Mouse (Mus musculus): ENCODE measurements around the gene Olfr547.
"Not testable (repeated sequence)": the region's sequence is repeated elsewhere in the genome, so short reads cannot be mapped to it uniquely, and the experiment has no call there.

Olfr547 gene

DNA sequence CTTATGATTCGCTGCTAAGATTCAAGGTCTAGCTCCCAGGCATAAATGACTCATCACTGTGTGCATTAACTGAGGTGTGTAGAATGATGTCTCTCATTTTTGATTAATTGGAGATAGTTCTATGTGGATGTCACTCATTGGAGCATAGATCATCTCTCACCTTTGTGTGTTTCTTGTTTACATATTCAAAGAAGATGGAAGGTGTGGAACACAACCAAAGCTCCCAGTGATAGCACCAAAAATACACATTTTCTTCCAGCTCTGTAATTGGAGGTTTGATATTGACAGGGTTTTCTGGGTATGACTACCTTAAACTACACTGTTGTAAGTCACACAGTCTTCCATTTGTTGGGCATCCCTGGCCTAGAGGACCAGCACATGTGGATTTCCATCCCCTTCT, at the start of gene Olfr547:
Gene Olfr547, plus strand, starts transcription at position 301 of the 400 bp plus-strand sequence.
- DNase-seq (ENCODE audit: low spot score): no peak

DNA sequence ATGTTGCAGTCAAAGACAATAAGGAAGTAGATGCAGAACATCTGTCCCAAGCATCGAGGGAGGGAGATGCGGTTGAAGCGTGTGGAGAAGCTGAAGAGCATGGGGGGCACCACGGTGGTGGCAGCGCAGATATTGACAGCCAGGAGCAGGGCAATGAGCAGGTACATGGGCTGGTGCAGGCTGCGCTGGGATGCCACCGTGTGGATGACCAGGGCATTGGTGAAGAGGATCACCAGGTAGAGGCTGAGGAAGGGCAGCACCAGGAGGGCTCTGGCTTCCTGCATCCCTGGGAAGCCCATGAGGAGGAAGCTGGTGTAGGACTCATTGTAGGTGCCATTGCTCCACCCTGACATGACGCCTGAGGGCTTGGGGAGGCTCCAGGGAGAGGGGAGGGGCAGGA, 49.8 kb upstream of the Olfr547 start:
- not testable (repeated sequence) for DNase-seq (ENCODE audit: low spot score)

DNA sequence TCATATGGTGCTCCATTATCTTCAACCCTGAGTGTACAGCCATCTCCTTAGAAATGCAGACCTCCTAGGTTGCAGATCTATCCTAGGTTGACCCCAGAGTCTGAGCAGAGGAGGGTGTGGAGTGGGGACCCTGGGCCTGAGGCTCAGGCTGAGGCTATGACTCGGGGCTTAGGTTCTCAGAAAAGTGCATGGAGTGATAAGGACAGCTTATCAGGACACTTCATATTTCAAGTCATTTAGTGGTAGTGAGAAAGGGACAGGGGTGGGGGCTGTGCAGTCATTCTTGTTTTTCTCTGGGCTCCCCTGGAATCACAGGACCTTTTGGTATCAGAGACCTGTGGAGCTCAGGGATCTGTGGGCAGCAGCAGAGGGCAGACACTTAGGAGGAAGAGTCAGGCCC, 48.4 kb upstream of the Olfr547 start:
- DNase-seq (ENCODE audit: low spot score): no peak

DNA sequence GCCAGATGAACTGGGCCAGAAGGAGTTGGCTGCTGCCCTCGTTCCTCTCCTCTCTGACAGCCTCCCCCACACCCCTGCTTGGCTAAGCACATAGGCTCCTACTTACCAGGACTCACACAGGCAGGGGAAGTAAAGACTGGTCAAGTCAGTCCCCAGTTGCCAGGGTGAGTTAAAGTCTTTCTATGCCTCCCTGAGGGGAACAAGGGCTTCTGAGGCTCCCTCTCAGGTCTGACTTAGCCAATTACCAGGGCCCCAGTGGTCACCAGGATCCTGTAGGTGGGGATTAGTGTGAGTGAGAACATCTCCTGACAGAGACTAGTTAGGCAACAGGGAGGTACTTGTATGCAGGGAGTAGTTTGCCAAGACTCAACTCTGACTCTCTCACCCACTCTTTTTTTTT, 46.4 kb upstream of the Olfr547 start, which contains the start of gene Olfr544:
Gene Olfr544, minus strand, starts transcription at position 153 of the 400 bp plus-strand sequence.
- DNase-seq (ENCODE audit: low spot score): no peak

DNA sequence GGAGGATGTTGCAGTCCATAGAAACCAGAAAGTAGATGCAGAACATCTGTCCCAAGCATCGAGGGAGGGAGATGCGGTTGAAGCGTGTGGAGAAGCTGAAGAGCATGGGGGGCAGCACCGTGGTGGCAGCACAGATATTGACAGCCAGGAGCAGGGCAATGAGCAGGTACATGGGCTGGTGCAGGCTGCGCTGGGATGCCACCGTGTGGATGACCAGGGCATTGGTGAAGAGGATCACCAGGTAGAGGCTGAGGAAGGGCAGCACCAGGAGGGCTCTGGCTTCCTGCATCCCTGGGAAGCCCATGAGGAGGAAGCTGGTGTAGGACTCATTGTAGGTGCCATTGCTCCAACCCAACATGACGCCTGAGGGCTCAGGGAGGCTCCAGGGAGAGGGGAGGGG, 40.1 kb upstream of the Olfr547 start:
- DNase-seq (ENCODE audit: low spot score): not testable (repeated sequence)

DNA sequence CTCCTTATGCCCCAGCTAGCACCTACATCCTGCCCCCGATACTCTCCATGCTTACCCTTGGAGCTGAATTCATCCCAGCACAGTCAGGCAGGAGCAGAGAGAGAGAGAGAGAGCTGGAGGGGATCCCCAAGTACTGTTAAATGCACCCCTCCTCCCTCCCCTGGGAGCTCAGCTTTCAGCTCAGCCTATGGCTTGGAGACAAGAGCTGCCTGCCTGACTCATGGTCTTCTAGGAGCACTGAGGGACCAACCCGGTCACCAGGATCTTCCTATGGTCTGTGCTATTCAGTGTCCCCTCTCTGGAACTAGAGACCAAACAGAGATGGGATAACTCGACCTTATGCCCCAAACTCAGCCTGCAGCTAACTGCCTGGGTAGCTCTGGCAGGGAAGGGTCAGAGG, 35.1 kb upstream of the Olfr547 start, which contains the start of gene Olfr545:
Gene Olfr545, minus strand, starts transcription at position 101 of the 400 bp plus-strand sequence.
- no peak for DNase-seq (ENCODE audit: low spot score)

DNA sequence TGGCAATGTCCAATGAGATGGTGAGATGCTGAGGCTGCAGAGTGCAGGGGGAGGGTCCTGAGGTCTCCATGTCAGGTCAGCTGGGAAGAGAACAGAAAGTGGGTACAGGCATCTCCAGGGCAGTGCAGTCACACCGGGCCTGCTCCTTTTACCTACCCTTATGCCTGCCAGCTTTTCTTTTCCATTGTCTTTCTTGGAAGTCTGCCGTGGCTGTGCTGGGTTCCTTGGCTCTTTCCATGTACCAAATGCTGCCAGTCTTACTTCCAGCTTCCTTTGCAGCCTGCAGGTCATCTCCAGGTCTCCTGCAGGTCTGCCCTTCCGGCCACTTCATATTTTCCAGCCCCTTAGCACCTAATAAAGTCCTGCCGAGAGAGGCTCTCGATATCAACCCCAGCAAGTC, 32.6 kb upstream of the Olfr547 start:
- no peak for DNase-seq (ENCODE audit: low spot score)

DNA sequence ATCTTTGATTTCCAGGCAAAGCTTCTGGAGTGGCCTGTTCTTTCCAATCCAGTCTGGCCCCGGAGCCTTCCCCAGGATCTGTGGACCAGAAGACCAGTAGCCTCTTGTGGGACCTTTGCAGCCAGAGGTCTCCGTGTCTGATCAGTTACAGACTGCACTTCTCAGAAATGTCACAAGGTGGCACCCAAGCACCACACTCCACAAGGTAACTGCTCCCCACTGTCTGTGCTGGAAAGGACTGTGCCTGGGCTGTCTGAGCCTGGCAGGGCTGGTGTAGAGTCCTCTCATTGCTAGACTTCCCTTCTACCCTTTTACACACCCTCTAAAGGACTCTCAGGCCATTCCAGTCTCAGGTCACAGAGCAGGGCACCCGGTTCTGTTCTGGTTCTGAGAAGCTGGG, 27.7 kb upstream of the Olfr547 start:
- DNase-seq (ENCODE audit: low spot score): peak; percentile 56

DNA sequence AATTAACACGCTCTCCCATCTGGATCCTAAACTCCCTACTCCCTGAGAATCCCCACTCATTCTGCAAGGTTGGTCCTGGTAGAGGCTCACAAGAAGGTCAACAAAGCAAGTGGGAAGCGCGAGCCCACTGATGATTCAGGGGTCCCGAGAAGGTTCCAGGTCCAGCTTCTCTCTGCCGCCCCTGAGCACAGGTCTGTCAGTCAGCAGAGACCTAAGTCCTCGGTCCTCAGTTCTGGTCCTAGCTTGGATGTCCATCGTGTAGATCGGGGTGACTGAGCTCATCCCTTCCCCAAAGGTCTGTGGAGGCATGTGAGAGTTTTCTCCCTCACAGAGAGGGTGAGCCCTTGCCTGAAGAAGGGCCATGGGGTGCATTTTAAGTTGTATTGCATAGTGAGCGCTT, 26.5 kb upstream of the Olfr547 start:
- DNase-seq (ENCODE audit: low spot score): no peak

DNA sequence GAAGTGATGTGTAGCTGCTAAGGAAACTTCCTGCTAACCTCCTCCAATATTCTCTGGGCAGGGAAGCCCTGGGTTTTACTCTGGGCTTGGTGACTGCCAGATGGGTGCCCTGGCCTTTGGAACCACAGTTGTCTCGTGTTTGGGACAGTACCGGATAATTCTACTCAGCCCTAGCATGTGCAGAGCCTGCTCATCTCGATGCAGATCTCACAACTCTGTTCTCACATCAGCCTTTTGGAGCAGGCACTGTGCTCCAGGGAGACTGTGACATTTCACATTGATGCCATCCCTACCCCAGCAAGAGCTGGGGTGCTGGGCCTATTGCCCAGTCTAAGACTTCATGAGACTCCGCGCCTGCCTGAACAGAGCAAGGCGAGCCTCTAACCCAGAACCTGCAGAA, 25.9 kb upstream of the Olfr547 start:
- DNase-seq (ENCODE audit: low spot score): no peak

DNA sequence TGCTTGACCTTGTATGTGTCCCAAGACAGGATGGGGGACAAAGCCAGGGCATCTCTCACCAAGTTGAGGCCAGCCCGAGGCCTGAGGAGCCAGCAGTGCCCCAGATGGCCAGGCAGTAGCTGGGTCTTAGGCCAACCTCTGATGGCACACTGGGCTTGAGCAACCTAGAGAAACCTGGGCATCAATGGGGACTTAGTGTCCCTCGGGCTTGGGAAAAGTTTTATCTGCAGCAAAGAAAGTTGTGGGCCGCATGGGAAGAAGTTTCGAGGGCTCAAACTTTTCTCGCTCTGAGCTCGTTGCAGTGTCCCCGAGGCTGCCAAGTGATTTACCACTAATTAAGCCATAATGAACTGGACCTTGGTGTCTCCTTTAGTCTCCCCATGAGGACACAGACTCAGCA, 24.8 kb upstream of the Olfr547 start:
- no peak for DNase-seq (ENCODE audit: low spot score)

DNA sequence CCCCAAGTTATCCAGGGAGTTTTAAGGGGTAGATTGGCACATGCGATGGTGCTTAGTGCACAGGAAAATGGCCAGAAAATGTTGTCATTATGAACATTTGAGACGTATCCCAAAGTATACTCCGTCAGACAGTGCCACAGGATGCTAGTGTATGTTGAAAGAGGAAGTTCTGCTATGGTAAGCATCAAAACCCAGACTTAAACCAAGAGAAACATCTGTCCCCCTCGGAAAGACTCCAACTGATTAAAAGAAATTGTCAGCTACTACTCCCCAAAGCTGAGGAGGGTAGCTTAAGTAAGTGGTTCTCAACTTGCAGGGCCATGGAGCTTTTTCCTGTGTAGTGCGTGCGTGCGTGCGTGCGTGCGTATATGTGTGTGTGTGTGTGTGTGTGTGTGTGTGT, 22.6 kb upstream of the Olfr547 start:
- DNase-seq (ENCODE audit: low spot score): no peak

DNA sequence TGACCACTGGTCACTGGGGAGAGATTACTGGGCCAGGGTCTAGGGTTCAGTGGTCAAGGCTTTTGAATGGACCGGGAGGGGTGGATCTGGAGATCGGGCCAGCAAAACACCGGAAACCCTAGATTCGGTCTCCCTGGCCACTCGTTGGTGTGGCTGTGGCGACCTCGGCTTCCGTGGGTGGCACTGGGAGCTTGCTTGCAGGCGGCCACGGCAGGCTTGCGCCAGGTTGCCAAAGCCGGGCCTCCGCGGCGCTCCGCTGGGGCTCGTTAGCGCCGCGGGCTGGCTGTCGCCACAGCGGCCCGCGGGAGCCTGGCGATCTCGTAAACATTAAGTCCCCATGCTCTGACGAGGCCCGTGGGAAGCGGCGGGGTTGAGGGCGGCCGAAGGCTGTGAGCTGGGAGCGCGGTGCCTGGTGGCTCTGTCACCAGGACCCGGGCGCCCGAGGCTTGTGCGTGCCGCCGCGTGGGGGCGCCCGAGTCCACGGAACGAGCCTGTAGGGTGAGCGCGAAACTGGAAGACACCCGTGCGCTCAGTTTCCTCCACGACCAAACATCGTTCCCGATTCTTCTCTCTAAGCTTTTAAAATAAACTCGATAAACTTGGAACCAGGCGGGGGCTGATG, 21.6 kb upstream of the Olfr547 start:
- DNase-seq (ENCODE audit: low spot score): peak; percentile 66

DNA sequence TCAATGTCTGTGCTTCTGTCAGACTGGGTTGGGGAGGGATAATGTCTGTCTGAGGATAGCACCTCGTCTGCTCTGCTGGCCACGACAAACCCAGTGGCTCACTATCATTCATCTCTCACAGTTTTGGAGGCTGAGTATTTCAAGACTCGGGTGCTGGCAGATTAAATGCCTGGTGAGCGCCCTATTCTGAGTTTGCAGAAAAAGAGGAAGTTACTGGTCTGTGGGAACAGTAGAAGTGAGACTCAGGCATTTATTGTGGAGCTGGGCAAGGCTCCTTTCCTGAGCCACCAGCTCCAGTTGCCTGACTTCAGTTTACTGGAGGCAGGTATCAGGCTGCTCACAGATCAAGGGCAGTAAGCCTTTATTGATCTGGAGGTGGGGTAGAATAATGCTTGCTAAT, 20.4 kb upstream of the Olfr547 start:
- DNase-seq (ENCODE audit: low spot score): no peak

DNA sequence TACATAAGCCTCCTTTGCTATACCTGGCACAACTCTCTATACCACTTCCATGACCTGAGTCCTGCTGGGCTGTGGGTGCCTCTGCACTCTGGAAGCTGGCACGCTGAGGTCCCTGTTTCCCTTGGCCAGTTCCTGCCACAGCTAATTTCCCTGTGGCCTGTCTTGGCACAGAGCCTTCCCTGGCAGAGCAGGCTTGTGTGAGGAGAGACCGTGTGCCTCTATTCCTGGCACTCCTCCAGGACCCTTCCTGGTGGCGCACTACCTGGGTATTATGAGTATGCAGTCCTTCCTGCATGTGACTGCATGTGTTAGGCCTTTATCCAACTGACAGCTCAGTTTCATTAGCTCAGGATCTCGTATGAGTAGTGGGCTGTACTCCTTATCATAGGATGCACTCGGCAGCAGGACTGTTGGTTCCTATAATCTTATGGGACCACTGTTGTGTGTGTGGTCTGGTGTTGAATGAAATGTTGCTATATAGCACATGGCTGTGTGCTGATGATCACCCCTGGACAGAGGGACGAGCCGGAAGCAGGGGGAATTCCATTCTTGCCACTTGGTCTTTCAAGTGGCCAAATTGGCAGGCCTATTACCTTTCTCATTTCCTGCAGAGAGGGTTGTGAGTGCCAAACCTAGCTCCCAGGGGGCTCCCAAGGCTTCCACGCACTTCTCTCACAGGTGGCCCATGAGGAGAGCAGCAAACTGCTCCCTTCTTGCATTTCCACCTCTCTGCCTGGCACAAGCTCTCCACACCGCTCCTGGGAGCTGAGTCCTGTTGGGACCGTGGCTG, 18.1 kb upstream of the Olfr547 start:
- no peak for DNase-seq (ENCODE audit: low spot score)

DNA sequence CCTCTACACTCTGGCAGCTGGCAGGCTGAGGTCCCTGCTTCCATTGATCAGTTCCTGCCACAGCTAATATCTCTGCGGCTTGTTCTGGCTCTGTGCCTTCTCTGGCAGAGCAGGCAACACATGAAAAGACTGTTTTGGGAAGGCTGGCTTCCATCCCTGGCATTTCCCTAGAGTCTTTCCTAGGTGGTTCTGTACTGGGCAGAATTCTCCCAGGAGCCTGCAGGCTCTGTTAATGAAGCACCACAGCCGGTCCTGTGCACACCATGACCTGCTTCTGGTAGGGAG, 17.6 kb upstream of the Olfr547 start:
- DNase-seq (ENCODE audit: low spot score): no peak

DNA sequence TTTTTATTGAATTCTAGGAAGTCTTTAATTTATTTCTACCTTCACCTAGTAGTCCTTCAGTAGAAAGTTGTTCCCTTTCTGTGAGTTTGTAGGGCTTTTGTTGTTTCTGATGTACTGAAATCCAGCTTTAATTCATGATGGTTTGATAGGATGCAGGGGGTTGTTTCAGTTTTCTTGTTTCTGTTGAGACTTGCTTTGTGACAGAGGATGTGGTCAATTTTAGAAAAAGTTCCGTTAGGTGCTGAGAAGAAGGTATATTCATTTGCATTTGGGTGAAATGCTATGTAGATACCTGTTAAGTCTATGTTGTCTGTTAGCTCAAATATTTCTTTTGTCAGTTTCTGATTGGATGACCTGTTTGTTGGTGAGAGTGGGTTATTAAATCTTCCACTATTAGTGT, 5.5 kb upstream of the Olfr547 start:
- DNase-seq (ENCODE audit: low spot score): no peak

DNA sequence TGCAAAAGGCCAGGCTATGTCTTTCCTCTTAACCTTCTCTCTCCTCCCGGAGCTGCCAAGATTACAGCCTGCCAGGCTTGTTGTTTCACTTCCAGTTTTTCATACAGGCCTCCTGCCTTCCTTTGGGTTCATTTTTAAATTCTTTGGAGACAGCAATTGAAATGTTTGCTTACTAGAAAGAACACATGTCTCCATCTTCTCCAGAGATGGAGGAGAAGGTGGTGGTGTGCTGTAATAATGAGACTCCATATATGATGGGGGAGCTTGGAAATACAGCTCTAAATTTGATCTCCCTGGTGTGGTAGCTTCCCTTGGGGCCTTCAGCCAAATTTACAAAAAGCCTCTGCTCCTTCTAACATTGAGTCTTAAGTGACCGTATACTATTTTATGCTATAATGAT, 6.0 kb downstream of the Olfr547 start, which contains the start of gene Olfr548-ps1:
Gene Olfr548-ps1, plus strand, starts transcription at position 301 of the 400 bp plus-strand sequence.
- DNase-seq (ENCODE audit: low spot score): no peak

DNA sequence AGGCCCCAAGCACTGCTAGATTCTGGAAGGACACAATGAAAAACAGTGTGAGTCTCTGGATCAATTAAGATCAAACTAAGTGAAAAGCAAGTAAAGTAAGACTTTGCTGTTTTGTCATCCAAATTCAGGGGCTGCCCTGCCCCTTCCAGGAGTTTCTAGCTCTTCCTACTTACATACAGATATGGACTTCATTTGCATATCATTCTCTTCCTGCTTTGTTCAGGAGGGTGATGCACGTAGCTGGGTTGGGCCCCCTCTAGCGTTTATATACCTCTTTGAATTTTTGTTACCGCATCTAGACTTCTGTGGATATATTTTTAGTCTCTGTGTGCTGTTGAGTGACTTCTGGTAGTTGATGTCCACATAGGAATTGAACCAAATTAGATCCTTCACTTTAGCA, 6.7 kb downstream of the Olfr547 start:
- no peak for DNase-seq (ENCODE audit: low spot score)

DNA sequence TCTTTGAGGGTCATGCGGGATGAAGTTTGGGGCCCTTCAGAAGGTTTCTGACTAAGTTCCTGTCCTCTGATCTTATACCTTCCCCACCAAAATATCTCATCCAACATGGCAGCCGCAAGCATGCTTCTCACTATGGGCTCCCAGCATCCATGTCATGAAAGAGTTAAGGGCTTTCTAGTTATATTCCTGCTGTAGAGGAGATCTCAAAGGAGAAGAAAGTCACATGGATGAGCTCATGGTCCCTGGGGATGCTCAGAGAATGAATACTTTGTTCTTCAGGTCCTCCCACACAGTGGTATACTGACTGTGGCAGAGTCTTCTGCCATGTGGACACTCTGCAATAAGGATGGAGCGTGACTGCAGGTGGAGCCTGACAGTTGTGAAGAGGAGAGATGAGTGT, 15.0 kb downstream of the Olfr547 start, which contains the start of gene Olfr549:
Gene Olfr549, plus strand, starts transcription at position 301 of the 400 bp plus-strand sequence.
- no peak for DNase-seq (ENCODE audit: low spot score)

DNA sequence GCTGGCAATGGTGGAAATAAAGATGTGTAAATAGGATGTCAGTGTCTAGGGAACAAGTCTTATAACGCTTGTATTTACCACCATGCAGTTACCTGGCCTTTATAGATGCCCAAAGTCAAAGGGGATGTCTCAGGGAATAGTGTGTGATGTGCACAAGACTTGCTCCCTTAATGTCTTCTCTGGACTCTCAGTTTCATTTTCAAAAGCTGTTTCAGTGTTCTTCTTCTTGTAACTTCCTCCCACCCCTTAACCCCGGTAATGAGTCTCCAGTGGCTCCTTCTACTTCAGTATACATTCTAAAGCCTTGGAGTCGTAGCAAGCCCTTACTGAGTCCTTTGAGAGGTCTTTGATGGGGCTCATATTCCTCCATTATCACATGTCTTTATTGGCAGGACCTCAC, 18.7 kb downstream of the Olfr547 start:
- no peak for DNase-seq (ENCODE audit: low spot score)

DNA sequence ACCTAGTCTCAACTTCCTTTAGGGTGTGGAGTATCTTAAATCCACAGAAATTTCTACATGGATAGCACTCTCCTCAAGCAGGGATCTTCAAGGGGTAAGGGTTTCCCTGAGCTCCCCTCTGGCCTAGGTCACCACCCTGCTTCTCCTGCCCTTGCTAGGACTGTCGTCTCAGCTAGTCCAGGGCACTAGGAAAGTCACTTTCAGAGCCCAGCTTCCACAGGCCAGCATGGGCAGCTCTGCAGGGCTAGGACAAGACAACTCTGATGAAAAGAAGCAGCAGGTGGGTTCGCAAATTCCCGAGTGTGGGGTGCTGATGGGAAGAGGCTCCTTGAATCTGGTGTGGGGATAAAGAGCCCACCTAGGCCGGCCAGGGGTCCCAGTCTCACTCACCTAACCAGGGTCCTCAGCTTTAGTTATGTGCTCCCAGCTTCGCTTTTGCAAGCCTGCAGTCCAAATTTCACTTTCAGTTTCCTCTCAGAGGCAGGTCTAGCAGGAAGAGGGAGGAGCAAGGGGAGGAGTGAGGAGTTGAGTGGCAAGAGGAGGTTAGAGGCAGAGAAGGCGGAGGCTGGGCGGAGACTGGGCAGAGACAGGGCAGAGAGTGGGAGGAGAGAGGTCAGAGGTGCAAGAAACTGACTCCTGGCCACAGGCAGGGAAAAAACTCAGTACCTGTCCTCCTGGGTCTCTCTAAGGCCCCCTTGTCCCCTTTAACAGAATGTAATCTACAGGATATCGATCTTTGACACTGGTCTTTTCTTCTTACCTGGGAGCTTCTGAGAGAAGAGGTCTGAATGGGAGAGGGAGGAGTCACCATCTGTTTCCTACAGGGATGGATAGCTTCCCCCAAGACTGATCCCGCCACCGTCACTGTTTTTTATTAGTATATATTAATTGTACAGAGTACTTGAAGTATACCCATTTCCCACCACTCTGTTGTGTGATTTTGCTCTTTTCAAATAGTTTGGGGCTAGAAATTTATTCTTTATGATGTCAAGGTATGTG, 30.7 kb downstream of the Olfr547 start, which contains the start of gene Trim21:
Gene Trim21, minus strand, starts transcription at position 488 of the 999 bp plus-strand sequence.
- peak; percentile 78 for DNase-seq (ENCODE audit: low spot score)
